Mouse (Mus musculus) MEL (cell line): ENCODE measurements at regions not wholly inside any gene's neighbourhood (a gene's known extent, or its start where the extent isn't known, plus 50 kb on each side); places are given as distances from the start of the nearest gene placed in this dataset.

ENCODE experiments used
- DNase-seq: peaks from one replicate; pipeline ENCODE4 v3.0.0; 2011; ENCODE audit warnings: low read depth, low spot score
- H3K27ac ChIP-seq: 2 replicates; pipeline ENCODE4 v1.5.1; 2012; ENCODE audit warnings: low read depth, mild to moderate bottlenecking, control low read depth, low read length, moderate library complexity; ENCODE audit not compliant: control insufficient read depth
- H3K27me3 ChIP-seq, 2 experiments: fragments of 150-350 bp in 1 of 2; sonication (generic) in 1 of 2; 2 replicates each; pipeline ENCODE4 v1.6.1; 2012; ENCODE audit warnings: low read length in 2 of 2, mild to moderate bottlenecking in 2 of 2, improper control_type of control experiment in 1 of 2, moderate library complexity in 1 of 2; ENCODE audit not compliant: insufficient read depth in 2 of 2, control insufficient read depth in 1 of 2
- H3K36me3 ChIP-seq, 2 experiments: 2 replicates each; pipeline ENCODE4 v1.6.1; 2012 to 2014; ENCODE audit warnings: low read length in 2 of 2, improper control_type of control experiment in 1 of 2, inconsistent platforms in 1 of 2, mild to moderate bottlenecking in 1 of 2; ENCODE audit not compliant: insufficient read depth in 2 of 2, control insufficient read depth in 1 of 2
- H3K4me1 ChIP-seq, 2 experiments: fragments of 150-350 bp in 1 of 2; sonication (generic) in 1 of 2; 2 replicates each; pipeline ENCODE4 v1.6.1; 2012; ENCODE audit warnings: low read length in 2 of 2, improper control_type of control experiment in 1 of 2, mild to moderate bottlenecking in 1 of 2; ENCODE audit not compliant: insufficient read depth in 2 of 2, control insufficient read depth in 1 of 2
- H3K4me3 ChIP-seq, 2 experiments: fragments of 150-350 bp in 1 of 2; sonication (generic) in 1 of 2; 2 replicates each; pipeline ENCODE4 v1.5.1; 2012; ENCODE audit warnings: low read depth in 2 of 2, low read length in 2 of 2, mild to moderate bottlenecking in 2 of 2, moderate library complexity in 2 of 2, control low read depth in 1 of 2, improper control_type of control experiment in 1 of 2; ENCODE audit not compliant: control insufficient read depth in 1 of 2, insufficient read depth in 1 of 2
- H3K79me2 ChIP-seq: 2 replicates; pipeline ENCODE4 v1.6.1; 2012; ENCODE audit warnings: mild to moderate bottlenecking, low read length, moderate library complexity; ENCODE audit not compliant: control insufficient read depth, poor library complexity, insufficient read depth
- H3K9ac ChIP-seq: 2 replicates; pipeline ENCODE4 v1.6.1; 2012; ENCODE audit warnings: low read depth, mild to moderate bottlenecking, control low read depth, low read length, moderate library complexity; ENCODE audit not compliant: control insufficient read depth, poor library complexity, severe bottlenecking
- H3K9me3 ChIP-seq: fragments of 150-350 bp; sonication (generic); replicated peaks from 2 replicates; pipeline ENCODE4 v1.6.1; 2012; ENCODE audit warnings: mild to moderate bottlenecking, low read length, improper control_type of control experiment, moderate library complexity; ENCODE audit not compliant: insufficient read depth
- BHLHE40 ChIP-seq: IDR thresholded peaks from 2 replicates; pipeline ENCODE4 v1.6.1; 2012; ENCODE audit warnings: low read depth, mild to moderate bottlenecking, inconsistent platforms, low read length, improper control_type of control experiment, borderline replicate concordance
- CHD2 ChIP-seq: IDR thresholded peaks from 2 replicates; pipeline ENCODE4 v1.6.1; 2011; ENCODE audit warnings: low read length, improper control_type of control experiment
- CTCF ChIP-seq, 3 experiments: IDR thresholded peaks in 2 of 3; conservative IDR thresholded peaks in 1 of 3; 2 replicates each; pipeline ENCODE4 v1.5.1; 2011 to 2012; ENCODE audit warnings: low read length in 3 of 3, low read depth in 2 of 3, mild to moderate bottlenecking in 2 of 3, improper control_type of control experiment in 1 of 3, inconsistent platforms in 1 of 3, mixed read lengths in 1 of 3, moderate library complexity in 1 of 3; ENCODE audit not compliant: control insufficient read depth in 1 of 3, insufficient read depth in 1 of 3, poor library complexity in 1 of 3, severe bottlenecking in 1 of 3
- E2F4 ChIP-seq: IDR thresholded peaks from 2 replicates; pipeline ENCODE4 v1.6.1; 2011; ENCODE audit warnings: low read depth, low read length, improper control_type of control experiment, borderline replicate concordance
- ELF1 ChIP-seq: IDR thresholded peaks from 2 replicates; pipeline ENCODE4 v1.6.1; 2014; ENCODE audit warnings: low read depth, mild to moderate bottlenecking, inconsistent platforms, low read length, improper control_type of control experiment, moderate library complexity
- ETS1 ChIP-seq: IDR thresholded peaks from 2 replicates; pipeline ENCODE4 v1.6.1; 2012; ENCODE audit warnings: low read depth, mild to moderate bottlenecking, inconsistent platforms, low read length, improper control_type of control experiment, moderate library complexity
- KAT2A ChIP-seq: conservative IDR thresholded peaks from 2 replicates; pipeline ENCODE4 v1.6.1; 2012; ENCODE audit warnings: low read depth, low read length, improper control_type of control experiment, inconsistent platforms
- MAFK ChIP-seq: IDR thresholded peaks from 2 replicates; pipeline ENCODE4 v1.6.1; 2011; ENCODE audit warnings: low read depth, mild to moderate bottlenecking, low read length, improper control_type of control experiment, borderline replicate concordance
- MAZ ChIP-seq: IDR thresholded peaks from 2 replicates; pipeline ENCODE4 v1.6.1; 2012; ENCODE audit warnings: low read depth, mild to moderate bottlenecking, inconsistent platforms, low read length, improper control_type of control experiment
- NELFE ChIP-seq: IDR thresholded peaks from 2 replicates; pipeline ENCODE4 v1.6.1; 2011; ENCODE audit warnings: low read depth, low read length, improper control_type of control experiment
- POLR2AphosphoS2 ChIP-seq: IDR thresholded peaks from 2 replicates; pipeline ENCODE4 v1.6.1; 2011; ENCODE audit warnings: low read length, improper control_type of control experiment
- POLR2AphosphoS5 ChIP-seq: IDR thresholded peaks from 2 replicates; pipeline ENCODE4 v1.6.1; 2012; ENCODE audit warnings: low read depth, borderline replicate concordance, mild to moderate bottlenecking, inconsistent platforms, low read length, moderate library complexity, mixed read lengths
- RAD21 ChIP-seq: IDR thresholded peaks from 2 replicates; pipeline ENCODE4 v1.6.1; 2011; ENCODE audit warnings: mild to moderate bottlenecking, low read depth, low read length, improper control_type of control experiment
- SMC3 ChIP-seq: IDR thresholded peaks from 2 replicates; pipeline ENCODE4 v1.6.1; 2011; ENCODE audit warnings: low read depth, low read length, improper control_type of control experiment
- UBTF ChIP-seq: IDR thresholded peaks from 2 replicates; pipeline ENCODE4 v1.6.1; 2012; ENCODE audit warnings: low read depth, mild to moderate bottlenecking, inconsistent platforms, low read length, improper control_type of control experiment, moderate library complexity, borderline replicate concordance; ENCODE audit not compliant: insufficient read depth
- USF1 ChIP-seq: IDR thresholded peaks from 2 replicates; pipeline ENCODE4 v1.6.1; 2014; ENCODE audit warnings: low read depth, mild to moderate bottlenecking, inconsistent platforms, low read length, improper control_type of control experiment, moderate library complexity
- USF2 ChIP-seq, 2 experiments: IDR thresholded peaks; 2 replicates each; pipeline ENCODE4 v1.6.1; 2011 to 2012; ENCODE audit warnings: improper control_type of control experiment in 2 of 2, low read length in 2 of 2, borderline replicate concordance in 1 of 2, inconsistent platforms in 1 of 2, low read depth in 1 of 2, mild to moderate bottlenecking in 1 of 2; ENCODE audit not compliant: insufficient read depth in 1 of 2
- ZC3H11A ChIP-seq: IDR thresholded peaks from 2 replicates; pipeline ENCODE4 v1.6.1; 2012; ENCODE audit warnings: low read depth, mild to moderate bottlenecking, inconsistent platforms, low read length, improper control_type of control experiment
- ZKSCAN1 ChIP-seq: IDR thresholded peaks from 2 replicates; pipeline ENCODE4 v1.6.1; 2012; ENCODE audit warnings: low read depth, mild to moderate bottlenecking, inconsistent platforms, low read length, improper control_type of control experiment, moderate library complexity
- ZNF384 ChIP-seq: IDR thresholded peaks from 2 replicates; pipeline ENCODE4 v1.6.1; 2012; ENCODE audit warnings: low read depth, mild to moderate bottlenecking, inconsistent platforms, low read length, improper control_type of control experiment

- no peak overlapping the region for H3K4me3 ChIP-seq
- peak; percentile 74 for DNase-seq
- no peaks in the 10 kb centered on the region for H3K27me3 ChIP-seq
- H3K27ac ChIP-seq, result no peak overlapping the region
- no peaks in the 10 kb centered on the region for H3K4me1 ChIP-seq
- TF ChIP-seq CHD2 (no peak), CTCF (IDR thresholded peaks at IDR 0.05 in 2 of 3, conservative IDR thresholded peaks at IDR 0.05 in 1 of 3; ENCODE audit: control insufficient read depth in 1 of 3, insufficient read depth in 1 of 3, low read depth in 2 of 3, low read length in 3 of 3, poor library complexity in 1 of 3, severe bottlenecking in 1 of 3) (peak; percentile 19 to 65 (median 36); a peak in 3 of 6 replicates), RAD21 (peak; percentile 65), ZC3H11A (peak; percentile 65; the same call in 1 of the 2 replicates), ZKSCAN1 (no peak), USF2 (IDR thresholded peaks at IDR 0.05; ENCODE audit: borderline replicate concordance in 1 of 2, insufficient read depth in 1 of 2, low read depth in 1 of 2, low read length in 2 of 2) (no peak), SMC3 (peak; percentile 66)
- no peak overlapping the region for H3K9ac ChIP-seq
- no peaks in the 10 kb centered on the region for H3K36me3 ChIP-seq
- H3K9me3 ChIP-seq, result no peaks in the 10 kb centered on the region
- H3K79me2 ChIP-seq, result no peaks in the 10 kb centered on the region
Observed at GRCm38 (mm10) chr16:78452303-78452702, 75.3 kb upstream of the Btg3 start.

DNA sequence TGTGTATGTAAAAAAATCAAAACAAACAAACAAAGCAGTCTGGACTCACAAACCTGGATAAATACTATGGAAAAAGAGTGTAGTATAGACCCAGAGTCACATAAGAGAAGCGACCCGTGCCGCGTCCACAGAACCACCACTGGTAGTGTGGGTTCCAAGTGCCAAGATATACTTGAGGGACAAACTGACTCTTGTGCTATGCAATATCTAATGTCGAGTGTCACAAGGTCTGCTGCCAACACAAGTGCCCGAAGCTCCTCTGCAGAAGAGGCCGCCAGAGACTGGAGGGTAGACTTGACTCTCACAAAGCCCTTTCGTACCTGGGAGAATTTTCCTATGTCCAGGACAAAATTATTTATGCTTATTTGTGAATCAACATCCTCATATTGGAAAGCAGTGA lies 74.8 kb upstream of the Btg3 start:
- no peaks in the 10 kb centered on the region for H3K79me2 ChIP-seq

GRCm38 (mm10) chr16:78451251-78451650 lies 74.3 kb upstream of the Btg3 start:
- DNase-seq, result no peak
- H3K36me3 ChIP-seq, result no peaks in the 10 kb centered on the region
- H3K79me2 ChIP-seq, result no peaks in the 10 kb centered on the region
- H3K9me3 ChIP-seq, result no peaks in the 10 kb centered on the region
- no peaks in the 10 kb centered on the region for H3K27me3 ChIP-seq
- TF ChIP-seq POLR2AphosphoS5 (no peak), POLR2AphosphoS2 (no peak), MAFK (no peak), NELFE (no peak), ZNF384 (no peak), USF1 (no peak)
- H3K4me1 ChIP-seq, result no peaks in the 10 kb centered on the region
- no peak overlapping the region for H3K9ac ChIP-seq
- H3K4me3 ChIP-seq, result no peak overlapping the region
- no peak overlapping the region for H3K27ac ChIP-seq

More for the DNA sequence above, 74.8 kb upstream of the Btg3 start:
- Histone ChIP-seq H3K27ac (no peak overlapping the region), H3K27me3 (no peaks in the 10 kb centered on the region), H3K4me1 (no peaks in the 10 kb centered on the region), H3K9me3 (no peaks in the 10 kb centered on the region), H3K36me3 (no peaks in the 10 kb centered on the region), H3K4me3 (no peak overlapping the region), H3K9ac (no peak overlapping the region)
- peak; percentile 4 for DNase-seq
- TF ChIP-seq ETS1 (no peak), CHD2 (no peak), ELF1 (no peak), ZKSCAN1 (no peak), NELFE (no peak), E2F4 (no peak), MAZ (no peak), BHLHE40 (no peak), UBTF (no peak), KAT2A (no peak)
